Mouse (Mus musculus) forebrain, embryonic 10.5 days (tissue): Measurements from ENCODE around the gene Drd3. TPM values are rescaled to one million over a fixed set of nuclear protein-coding genes. Genes with fewer than 3 reads are reported as not detected.

Experiments
- microRNA-seq: library from miRNA; unstranded; fragments of <30 nt; microRNA quantifications from one replicate; pipeline ENCODE4, GENCODE M21; 2017
- polyA plus RNA-seq: library from polyadenylated mRNA; unstranded; fragments of >200 nt; fragmentation: Nextera tagmentation; extraction: Ambion mirVana; gene quantifications from 2 replicates; pipeline ENCODE4 v1.2.1, GENCODE M21; 2016

Gene Drd3
- polyA plus RNA-seq, 1 experiment from 2014 or later, result not detected

Small RNA genes within 50 kb of the gene (microRNA-seq; reads per million reads assigned to microRNA genes)
- not detected for gene Gm25996

Other genes with a start within 250 kb of the Drd3 start
- not detected in 2 replicates for gene Tigit, start 89.9 kb upstream of the Drd3 start, polyA plus RNA-seq
- gene Ccdc191, start 135.8 kb downstream of the Drd3 start, polyA plus RNA-seq, result 17.0 and 18.0 TPM in 2 replicates
- 33.9 and 38.1 TPM in 2 replicates for gene Qtrt2, start 172.8 kb downstream of the Drd3 start, polyA plus RNA-seq
- 0.66 TPM in 2 replicates for gene Zdhhc23, start 225.8 kb downstream of the Drd3 start, polyA plus RNA-seq